Mouse (Mus musculus) bone marrow, adult 2 months (tissue): ENCODE data around the gene Tstd1.

Experiments
- CTCF ChIP-seq: fragments of 200-500 bp; IDR thresholded peaks from 2 replicates; pipeline ENCODE4 v1.5.1; 2011; ENCODE audit warnings: low read length, control low read depth; ENCODE audit not compliant: control insufficient read depth, insufficient read depth
- POLR2A ChIP-seq: fragments of 200-500 bp; IDR thresholded peaks from 2 replicates; pipeline ENCODE4 v1.6.1; 2011; ENCODE audit warnings: low read depth, mild to moderate bottlenecking, control low read depth, low read length, borderline replicate concordance; ENCODE audit not compliant: control insufficient read depth

- TF ChIP-seq CTCF (no peak), POLR2A (no peak)
These were observed 1.2 kb downstream of the Tstd1 start for GRCm38 (mm10) chr1:171419905-171420304.
